Mouse (Mus musculus) heart, embryonic 13.5 days (tissue): ENCODE data around the gene Cnot1. TPM values are rescaled to one million over a fixed set of nuclear protein-coding genes. Genes with fewer than 3 reads are reported as not detected.
A peak's percentile ranks its signal among the peaks of the same experiment; 100 is the strongest.

Experiments
- ATAC-seq: fragments of 200-750 bp; cut with Nextera tagmentation; 2 replicates; pipeline ENCODE4 v1.8.0; 2017; ENCODE audit warnings: moderate TSS enrichment; ENCODE audit not compliant: insufficient number of reproducible peaks, low FRiP score, low TSS enrichment; ENCODE audit errors: extremely low read depth
- H3K27ac ChIP-seq: fragments of 300-500 bp; sonication (generic); replicated peaks from 2 replicates; pipeline ENCODE4 v1.5.1; 2015; ENCODE audit warnings: moderate library complexity, mild to moderate bottlenecking, inconsistent platforms
- H3K27me3 ChIP-seq: fragments of 300-500 bp; sonication (generic); replicated peaks from 2 replicates; pipeline ENCODE4 v1.6.1; 2015; ENCODE audit warnings: mild to moderate bottlenecking, inconsistent platforms
- H3K36me3 ChIP-seq: fragments of 300-500 bp; sonication (generic); 2 replicates; pipeline ENCODE4 v1.6.1; 2015; ENCODE audit warnings: mild to moderate bottlenecking, inconsistent platforms
- H3K4me1 ChIP-seq: fragments of 300-500 bp; sonication (generic); 2 replicates; pipeline ENCODE4 v1.6.1; 2015; ENCODE audit warnings: inconsistent platforms
- H3K4me2 ChIP-seq: fragments of 300-500 bp; sonication (generic); 2 replicates; pipeline ENCODE4 v1.6.1; 2015; ENCODE audit warnings: inconsistent platforms, mild to moderate bottlenecking, moderate library complexity
- H3K4me3 ChIP-seq: fragments of 300-500 bp; sonication (generic); 2 replicates; pipeline ENCODE4 v1.5.1; 2015; ENCODE audit warnings: moderate library complexity, mild to moderate bottlenecking, inconsistent platforms
- H3K9ac ChIP-seq: fragments of 300-500 bp; sonication (generic); 2 replicates; pipeline ENCODE4 v1.6.1; 2015; ENCODE audit warnings: inconsistent platforms, mild to moderate bottlenecking, moderate library complexity
- H3K9me3 ChIP-seq: fragments of 300-500 bp; sonication (generic); 2 replicates; pipeline ENCODE4 v1.6.1; 2016; ENCODE audit warnings: inconsistent platforms
- WGBS: fragments of 180-500 bp; shearing (Covaris S2); methylation state at CpG from one replicate; pipeline ENCODE4 v1.1.7; 2015; ENCODE audit warnings: mixed read lengths; 5-methylcytosine and 5-hydroxymethylcytosine counted together
- polyA plus RNA-seq: library from polyadenylated mRNA; unstranded; fragments of >200 nt; fragmentation: Nextera tagmentation; extraction: Ambion mirVana; gene quantifications from 2 replicates; pipeline ENCODE4 v1.2.1, GENCODE M21; 2015

The Cnot1 gene
- polyA plus RNA-seq, 1 experiment from 2014 or later = 47.4 TPM

DNA sequence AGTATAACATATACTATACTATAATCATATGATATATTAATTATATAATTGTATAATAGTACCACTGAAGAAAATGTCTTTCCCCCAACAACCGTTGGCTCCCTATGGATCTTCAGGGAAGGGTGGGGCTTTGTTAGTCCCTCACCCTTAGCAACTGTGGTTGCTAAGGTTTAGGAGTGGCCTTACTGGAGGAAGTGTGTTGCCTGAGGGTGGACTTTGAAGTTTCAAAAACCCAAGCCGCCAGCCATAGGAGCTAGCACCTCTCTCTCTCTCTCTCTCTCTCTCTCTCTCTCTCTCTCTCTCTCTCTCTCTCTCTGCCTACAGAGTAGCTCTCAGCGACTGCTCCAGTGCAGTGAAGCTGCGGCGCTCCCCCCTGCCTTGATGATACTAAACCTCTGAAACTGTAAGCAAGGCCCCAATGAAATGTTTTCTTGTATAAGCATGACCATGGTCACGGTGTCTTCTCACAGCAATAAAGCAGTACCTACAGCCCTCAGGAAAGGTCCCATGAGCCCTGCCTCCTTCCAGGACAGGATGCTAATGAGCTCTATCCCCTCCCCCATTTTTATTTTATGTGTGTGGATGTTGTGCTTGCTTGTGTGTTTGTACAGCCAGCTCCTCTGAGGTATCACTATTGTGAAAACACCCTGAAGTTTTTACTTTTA is 8.9 kb upstream of the Cnot1 start:
- WGBS = 41% methylated on average over 6 of the region's 6 CpGs
- Histone ChIP-seq H3K4me3 (no peak overlapping the region), H3K36me3 (no peaks in the 10 kb centered on the region), H3K27ac (peak overlapping the region; percentile 10; the same call in 1 of the 2 replicates), H3K9ac (no peak overlapping the region), H3K9me3 (no peaks in the 10 kb centered on the region), H3K27me3 (no peaks in the 10 kb centered on the region), H3K4me1 (peaks cover 40% of the 10 kb centered on the region), H3K4me2 (no peak overlapping the region)
- no peak for ATAC-seq

DNA sequence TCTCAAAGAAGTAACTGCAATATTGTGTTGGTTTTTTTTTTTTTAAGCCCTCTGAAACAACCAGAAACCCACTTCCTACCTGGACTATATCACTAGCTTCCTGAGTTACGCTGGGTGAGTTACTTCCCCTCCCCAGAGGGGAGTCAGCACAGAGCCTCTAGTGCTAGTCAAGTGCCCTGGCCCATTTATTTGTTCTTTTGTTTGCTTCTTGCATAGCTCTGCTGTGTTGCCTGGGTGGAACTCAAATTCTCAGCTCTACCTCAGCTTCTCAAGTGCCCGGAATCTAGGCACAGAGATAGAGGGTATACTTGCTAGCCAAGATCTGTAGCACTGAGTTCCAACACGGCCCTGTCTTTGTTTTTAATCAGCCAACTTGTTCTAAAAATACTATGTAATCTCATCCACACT is 2.9 kb upstream of the Cnot1 start:
- WGBS = 17% methylated on average over 3 of the region's 3 CpGs
- Histone ChIP-seq H3K9ac (peak overlapping the region; percentile 58), H3K4me1 (peaks cover 52% of the 10 kb centered on the region), H3K27ac (peak overlapping the region; percentile 96), H3K9me3 (no peaks in the 10 kb centered on the region), H3K27me3 (no peaks in the 10 kb centered on the region), H3K4me3 (peak overlapping the region; percentile 11; the same call in 1 of the 2 replicates), H3K4me2 (peak overlapping the region; percentile 46), H3K36me3 (no peaks in the 10 kb centered on the region)
- ATAC-seq = no peak

DNA sequence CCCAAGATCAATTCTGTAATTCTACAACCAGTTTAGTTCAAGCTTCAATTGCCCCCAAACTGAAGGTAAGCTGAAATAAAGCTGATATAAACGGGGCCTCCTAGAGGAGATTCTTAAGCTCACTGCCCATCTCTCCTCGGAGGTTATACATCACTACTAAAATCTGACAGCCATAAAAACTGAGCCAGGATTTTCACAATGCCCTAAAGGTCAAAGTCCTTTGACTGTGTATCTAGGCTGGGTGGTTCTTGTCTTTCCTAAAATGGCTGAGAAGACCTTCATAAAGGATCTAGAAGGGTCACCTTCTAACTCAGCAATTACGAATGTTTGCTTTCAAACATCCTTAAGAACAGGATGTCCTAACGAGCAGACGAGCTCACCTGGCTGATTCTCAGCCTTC is 1.9 kb upstream of the Cnot1 start:
- no peak overlapping the region for H3K4me2 ChIP-seq
- H3K27ac ChIP-seq = peak overlapping the region; percentile 96
- peaks cover 8% of the 10 kb centered on the region; the same call in 1 of the 2 replicates for H3K36me3 ChIP-seq
- 80% methylated on average over 5 of the region's 5 CpGs for WGBS
- no peak overlapping the region for H3K9ac ChIP-seq
- H3K4me1 ChIP-seq = peaks cover 63% of the 10 kb centered on the region
- no peak for ATAC-seq
- H3K4me3 ChIP-seq = no peak overlapping the region
- no peaks in the 10 kb centered on the region for H3K27me3 ChIP-seq
- H3K9me3 ChIP-seq = no peaks in the 10 kb centered on the region

DNA sequence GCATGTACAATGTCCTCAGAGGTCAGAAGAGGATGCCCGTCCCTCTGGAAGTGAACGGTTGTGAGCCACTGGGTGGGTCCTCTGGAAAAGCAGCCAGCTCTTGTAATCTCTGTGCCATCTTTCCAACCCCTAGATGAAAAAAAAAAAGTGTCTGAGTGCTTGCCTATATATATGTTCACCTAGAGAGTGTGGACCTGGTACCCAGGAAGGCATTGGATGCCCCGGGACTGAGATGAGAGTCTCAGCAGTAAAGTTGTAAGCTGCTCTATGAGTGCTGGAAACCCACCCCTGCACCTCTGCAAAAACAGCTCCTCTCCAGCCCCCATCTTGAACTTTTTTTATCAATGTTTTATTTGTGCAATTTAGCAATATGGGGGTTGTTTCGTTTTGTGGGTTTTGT is 1.4 kb upstream of the Cnot1 start:
- WGBS = 78% methylated on average over 4 of the region's 4 CpGs
- no peak overlapping the region for H3K4me3 ChIP-seq
- H3K4me2 ChIP-seq = no peak overlapping the region; the same call in 1 of the 2 replicates
- H3K9ac ChIP-seq = no peak overlapping the region
- no peak for ATAC-seq
- H3K27me3 ChIP-seq = no peaks in the 10 kb centered on the region
- no peaks in the 10 kb centered on the region for H3K9me3 ChIP-seq
- H3K27ac ChIP-seq = peak overlapping the region; percentile 98; the same call in 1 of the 2 replicates
- H3K4me1 ChIP-seq = peaks cover 68% of the 10 kb centered on the region
- H3K36me3 ChIP-seq = peaks cover 13% of the 10 kb centered on the region; the same call in 1 of the 2 replicates

DNA sequence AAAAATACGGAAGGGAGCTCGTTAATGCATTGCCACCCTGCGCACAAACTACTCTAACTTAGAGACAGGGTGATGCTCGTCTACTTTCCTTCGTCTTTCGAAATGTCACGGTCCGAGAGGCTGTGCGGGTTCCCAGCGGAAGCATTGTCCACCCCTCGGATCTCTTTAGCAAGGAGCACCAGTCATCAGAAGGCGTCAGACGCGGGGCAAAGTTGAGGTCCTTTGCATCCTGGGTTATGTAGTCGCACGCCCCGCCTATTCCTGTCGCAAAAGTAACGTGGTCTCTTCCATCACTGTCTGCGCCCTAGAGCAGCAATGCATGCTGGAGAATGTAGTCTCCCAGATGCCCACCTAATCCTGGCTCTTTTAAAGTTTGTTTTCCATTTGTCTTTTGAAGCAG is 597 bp upstream of the Cnot1 start:
- peak overlapping the region; percentile 98 for H3K27ac ChIP-seq
- peaks cover 17% of the 10 kb centered on the region; the same call in 1 of the 2 replicates for H3K36me3 ChIP-seq
- peak; percentile 74 for ATAC-seq
- no peaks in the 10 kb centered on the region for H3K27me3 ChIP-seq
- H3K4me2 ChIP-seq = peak overlapping the region; percentile 98
- H3K4me3 ChIP-seq = peak overlapping the region; percentile 97
- peak overlapping the region; percentile 82 for H3K9ac ChIP-seq
- peaks cover 74% of the 10 kb centered on the region for H3K4me1 ChIP-seq
- under 1% methylated on average over 20 of the region's 20 CpGs for WGBS
- H3K9me3 ChIP-seq = no peaks in the 10 kb centered on the region

DNA sequence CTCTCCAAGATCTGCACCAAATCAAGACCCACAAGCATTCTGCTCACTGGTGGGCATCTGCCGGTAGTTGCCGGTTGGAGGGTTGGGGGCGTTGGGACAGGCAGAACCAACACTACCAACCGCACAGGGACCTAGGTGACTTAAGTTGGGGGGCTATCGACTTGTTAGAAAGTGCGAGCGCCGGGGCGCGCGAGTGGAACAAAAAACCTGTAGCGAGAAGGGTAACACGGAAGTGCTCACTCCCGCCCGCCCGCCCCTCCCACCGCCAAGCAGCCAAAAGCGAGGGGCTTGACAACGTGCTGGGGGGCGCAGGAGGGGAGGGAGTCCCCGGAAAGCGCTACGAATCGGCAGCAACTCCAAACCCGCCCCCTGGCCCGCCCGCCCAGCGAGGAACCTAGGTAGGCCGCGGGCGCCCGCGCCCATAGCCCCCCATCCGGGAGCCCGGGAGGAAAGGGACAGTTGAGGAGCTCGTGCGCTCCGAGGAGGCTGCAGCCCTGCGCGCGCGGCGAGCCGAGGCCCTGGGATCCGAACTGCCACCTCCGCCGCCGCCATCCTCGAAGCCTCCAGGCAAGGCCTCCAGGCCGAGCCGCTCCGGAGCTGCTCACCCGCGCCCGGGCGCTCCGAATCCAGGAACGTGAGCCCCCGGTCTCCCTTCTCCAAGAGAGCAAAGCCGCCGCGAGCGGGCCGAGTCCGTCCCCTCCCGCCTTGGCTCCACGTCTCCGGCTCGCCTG is 638 bp downstream of the Cnot1 start:
- peaks cover 26% of the 10 kb centered on the region for H3K36me3 ChIP-seq
- peaks cover 76% of the 10 kb centered on the region for H3K4me1 ChIP-seq
- H3K9ac ChIP-seq = peak overlapping the region; percentile 99
- H3K27me3 ChIP-seq = no peaks in the 10 kb centered on the region
- peak overlapping the region; percentile 98 for H3K4me2 ChIP-seq
- H3K4me3 ChIP-seq = peak overlapping the region; percentile 97
- WGBS = under 1% methylated on average over 59 of the region's 69 CpGs
- H3K9me3 ChIP-seq = no peaks in the 10 kb centered on the region
- peak overlapping the region; percentile 98 for H3K27ac ChIP-seq
- peak; percentile 0; the same call in 1 of the 2 replicates for ATAC-seq

DNA sequence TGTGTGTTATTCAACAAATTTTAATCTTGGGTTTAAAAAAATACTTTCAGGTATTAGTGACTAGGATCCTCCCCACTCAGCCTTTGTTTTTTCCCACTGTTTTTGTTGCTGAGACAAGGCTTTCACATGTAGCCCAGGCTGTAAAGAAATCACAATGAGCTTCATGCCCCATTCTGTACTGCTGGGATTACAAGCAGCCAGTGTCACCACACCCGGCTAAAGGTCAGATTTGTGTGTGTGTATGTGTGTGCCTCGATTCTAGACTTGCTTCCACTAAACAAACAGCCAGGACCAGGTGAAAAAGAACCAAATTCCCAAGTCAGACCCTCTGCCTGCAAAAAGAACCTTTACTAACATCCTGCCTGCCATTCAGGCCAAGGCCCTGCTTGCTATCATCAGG is 1.8 kb downstream of the Cnot1 start:
- H3K4me1 ChIP-seq = peaks cover 74% of the 10 kb centered on the region
- peak overlapping the region; percentile 99 for H3K9ac ChIP-seq
- H3K4me3 ChIP-seq = peak overlapping the region; percentile 97
- no peak for ATAC-seq
- peaks cover 36% of the 10 kb centered on the region for H3K36me3 ChIP-seq
- H3K27me3 ChIP-seq = no peaks in the 10 kb centered on the region
- peak overlapping the region; percentile 98; the same call in 1 of the 2 replicates for H3K27ac ChIP-seq
- H3K9me3 ChIP-seq = no peaks in the 10 kb centered on the region
- peak overlapping the region; percentile 98 for H3K4me2 ChIP-seq
- 42% methylated on average over 2 of the region's 2 CpGs for WGBS

DNA sequence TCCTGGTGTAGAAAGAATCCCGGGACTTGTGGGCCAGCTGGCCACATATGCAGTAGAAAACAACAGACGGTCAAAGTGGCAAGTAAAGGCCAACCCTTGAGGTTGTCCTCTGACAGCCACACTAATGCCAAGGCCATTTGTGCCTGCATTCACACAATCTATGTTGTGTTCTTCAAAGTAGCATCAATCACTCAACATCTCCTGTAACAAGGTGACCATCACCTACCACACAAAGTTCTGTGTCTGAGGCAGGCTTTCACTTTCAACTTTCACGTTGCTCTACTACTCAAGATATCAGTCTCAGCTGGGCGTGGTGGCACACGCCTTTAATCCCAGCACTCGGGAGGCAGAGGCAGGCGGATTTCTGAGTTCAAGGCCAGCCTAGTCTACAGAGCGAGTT is 5.0 kb downstream of the Cnot1 start:
- H3K4me3 ChIP-seq = no peak overlapping the region
- H3K9ac ChIP-seq = no peak overlapping the region
- peaks cover 47% of the 10 kb centered on the region for H3K36me3 ChIP-seq
- 73% methylated on average over 8 of the region's 8 CpGs for WGBS
- no peak overlapping the region for H3K27ac ChIP-seq
- no peaks in the 10 kb centered on the region for H3K9me3 ChIP-seq
- no peaks in the 10 kb centered on the region for H3K27me3 ChIP-seq
- peaks cover 71% of the 10 kb centered on the region for H3K4me1 ChIP-seq
- ATAC-seq = no peak
- H3K4me2 ChIP-seq = no peak overlapping the region

DNA sequence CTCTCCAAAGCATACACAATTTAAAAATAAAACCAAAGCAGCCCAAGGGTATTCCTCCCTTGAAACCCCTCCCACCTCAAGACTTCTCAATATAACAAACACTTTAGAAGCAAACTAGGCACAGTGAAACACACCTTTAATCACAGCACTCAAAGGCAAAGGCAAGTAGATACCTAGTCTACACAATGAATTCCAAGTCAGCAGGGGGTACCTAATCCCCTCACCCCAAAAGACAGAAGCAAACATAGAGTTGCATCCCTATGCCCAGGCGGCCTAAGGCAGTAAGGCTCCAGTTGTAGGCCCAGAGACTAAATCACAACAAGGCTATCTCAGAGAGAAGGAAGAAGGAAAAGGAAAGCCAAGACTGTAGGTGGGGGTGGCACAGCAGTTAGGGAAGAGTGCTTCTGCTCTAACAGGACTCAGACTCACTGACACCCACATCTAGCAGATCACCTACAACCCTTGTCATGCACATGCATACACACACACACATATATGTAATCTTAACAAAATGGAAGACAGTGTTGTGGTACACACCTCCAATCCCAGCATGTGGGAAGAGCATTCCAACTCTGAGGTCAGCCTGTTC is 5.7 kb downstream of the Cnot1 start:
- Histone ChIP-seq H3K4me3 (no peak overlapping the region), H3K27ac (no peak overlapping the region), H3K4me2 (no peak overlapping the region), H3K9me3 (no peaks in the 10 kb centered on the region), H3K4me1 (peaks cover 71% of the 10 kb centered on the region), H3K36me3 (peaks cover 49% of the 10 kb centered on the region), H3K27me3 (no peaks in the 10 kb centered on the region), H3K9ac (no peak overlapping the region)
- 70% methylated on average over 1 of the region's 1 CpGs for WGBS
- ATAC-seq = no peak

DNA sequence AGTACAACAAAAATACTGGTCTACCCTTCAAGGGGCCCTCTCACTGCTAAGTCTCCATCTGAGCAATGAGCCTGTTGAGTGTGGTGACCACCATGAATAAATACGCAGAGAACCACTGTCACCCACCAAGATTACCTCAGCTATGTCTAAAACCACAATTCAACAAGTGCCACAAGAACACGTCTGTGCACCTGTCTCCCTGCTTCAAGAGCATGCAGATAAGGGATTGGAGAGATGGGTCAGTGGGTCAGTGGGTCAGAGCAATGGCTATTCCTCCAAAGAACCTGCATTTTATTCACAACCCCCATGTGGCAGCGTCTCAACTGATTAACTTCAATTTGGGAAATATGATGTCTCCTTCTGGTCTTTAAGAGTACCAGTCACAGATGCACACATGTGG is 6.9 kb downstream of the Cnot1 start:
- ATAC-seq = no peak

DNA sequence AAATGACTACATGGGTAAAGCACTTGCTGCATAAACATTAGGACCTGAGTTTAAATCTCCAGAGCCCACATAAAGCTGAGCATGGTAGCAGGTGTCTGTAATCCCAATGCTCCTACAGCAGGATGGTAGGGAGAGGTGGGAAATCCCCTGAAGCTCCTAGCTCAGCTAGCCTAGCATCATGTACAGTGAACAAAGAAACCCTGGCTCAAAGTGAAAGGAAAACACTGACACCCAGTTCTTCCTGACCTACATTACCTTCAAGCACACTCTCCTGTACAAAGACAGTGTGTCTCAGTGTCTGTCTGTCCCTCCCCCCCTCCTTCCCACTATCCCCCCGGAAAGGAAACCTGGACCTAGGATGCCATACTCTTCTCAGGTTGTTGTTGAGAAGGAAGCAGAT is 7.4 kb downstream of the Cnot1 start:
- no peak overlapping the region for H3K4me2 ChIP-seq

More for the DNA sequence above, 6.9 kb downstream of the Cnot1 start:
- peaks cover 62% of the 10 kb centered on the region for H3K4me1 ChIP-seq
- H3K4me3 ChIP-seq = no peak overlapping the region
- no peak overlapping the region for H3K9ac ChIP-seq
- peaks cover 59% of the 10 kb centered on the region for H3K36me3 ChIP-seq
- WGBS = 79% methylated on average over 3 of the region's 3 CpGs
- H3K27me3 ChIP-seq = no peaks in the 10 kb centered on the region
- no peaks in the 10 kb centered on the region for H3K9me3 ChIP-seq
- H3K27ac ChIP-seq = no peak overlapping the region
- H3K4me2 ChIP-seq = no peak overlapping the region

More for the DNA sequence above, 7.4 kb downstream of the Cnot1 start:
- 75% methylated on average over 1 of the region's 1 CpGs for WGBS
- H3K27ac ChIP-seq = no peak overlapping the region
- H3K36me3 ChIP-seq = peaks cover 60% of the 10 kb centered on the region
- H3K27me3 ChIP-seq = no peaks in the 10 kb centered on the region
- no peaks in the 10 kb centered on the region for H3K9me3 ChIP-seq
- H3K9ac ChIP-seq = no peak overlapping the region
- no peak for ATAC-seq
- no peak overlapping the region for H3K4me3 ChIP-seq
- peaks cover 57% of the 10 kb centered on the region for H3K4me1 ChIP-seq
